30 mouse cellular contexts compared by ENCODE assay signal in the genomic region with DNA sequence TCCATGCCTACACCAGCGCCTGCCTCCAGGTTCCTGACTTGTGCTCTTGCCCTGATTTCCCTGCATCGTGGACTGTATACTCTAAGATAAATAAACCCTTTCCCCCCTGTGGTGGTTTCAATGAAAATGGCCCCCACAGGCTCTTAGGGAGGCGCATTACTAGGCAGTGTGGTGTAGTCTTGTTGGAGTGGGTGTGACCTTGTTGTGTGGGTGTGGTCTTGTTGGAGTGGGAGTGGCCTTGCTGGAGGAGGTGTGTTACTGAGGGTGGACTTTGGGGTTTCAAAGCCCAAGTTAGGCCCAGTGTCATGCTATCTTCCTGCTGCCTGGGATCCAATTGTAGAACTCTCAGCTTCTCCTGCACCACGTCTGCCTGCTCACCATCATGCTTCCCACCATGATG. TPM values are rescaled to one million over a fixed set of nuclear protein-coding genes. Genes with fewer than 3 reads are reported as not detected.
DNase-seq lines count a peak whose midpoint lies in the region; ATAC-seq and TF ChIP-seq lines count a peak whose summit lies in the region.
"Had no signal": no experiment of that assay in that cellular context is flagged by ENCODE, and none has a peak within 500 bp of the region (broad histone marks: within the 10 kb centered on the region; RNA-seq: fewer than 3 reads in every experiment).

No protein-coding gene starts in this region.

- H3K4me2 ChIP-seq in kidney, embryonic 16.5 days (replicated peaks; ENCODE audit: low read depth, low read length) = no peak overlapping the region
- no peak overlapping the region for H3K4me2 ChIP-seq in CH12.LX (ENCODE audit: insufficient read depth, low read depth, poor library complexity, severe bottlenecking)
- H3K4me2 ChIP-seq in embryonic facial prominence, embryonic 12.5 days (replicated peaks) = no peak overlapping the region
- no peak overlapping the region for H3K4me2 ChIP-seq in heart, embryonic 11.5 days
- H3K4me2 ChIP-seq: heart, embryonic 13.5 days; hindbrain, embryonic 12.5 days; liver, embryonic 13.5 days; neural tube, embryonic 12.5 days had no signal

- DNase-seq in kidney, adult 18-20 months = no peak
- DNase-seq in CH12.LX (ENCODE audit: extremely low read depth) = peak; percentile 6
- DNase-seq in ovary, adult 18-20 months (ENCODE audit: low spot score) = no peak
- DNase-seq: adrenal gland, postnatal 14 days; B cell, adult 2 months; cerebellum, adult 2 months; cerebellum, postnatal 25 days; embryo, embryonic 11 days; forebrain, postnatal 0 days; gastrocnemius, postnatal 14 days; heart, adult 18-20 months; kidney, adult 9 months; kidney, postnatal 4 days; layer of hippocampus, adult 9-11 months; liver, embryonic 13.5 days; lung, adult 2 months; lung, postnatal 14 days; midbrain, embryonic 14.5 days; retina, postnatal 1 day had no signal

- TF ChIP-seq CTCF in CH12.LX (conservative IDR thresholded peaks at IDR 0.05 in 1 of 2, IDR thresholded peaks at IDR 0.05 in 1 of 2; ENCODE audit: low read depth in 2 of 2, low read length in 2 of 2) = no peak

- no peak overlapping the region for H3K27ac ChIP-seq in kidney, embryonic 16.5 days (ENCODE audit: low read length)
- H3K27ac ChIP-seq in CH12.LX (ENCODE audit: insufficient read depth, low read depth) = no peak overlapping the region
- no peak overlapping the region for H3K27ac ChIP-seq in embryonic facial prominence, embryonic 12.5 days
- no peak overlapping the region for H3K27ac ChIP-seq in heart, embryonic 11.5 days (ENCODE audit: low read depth, low read length)
- H3K27ac ChIP-seq: forebrain, embryonic 10.5 days; heart, embryonic 13.5 days; hindbrain, embryonic 12.5 days; left cerebral cortex, adult 2 months; liver, embryonic 13.5 days; neural tube, embryonic 12.5 days had no signal

- no peak for TF ChIP-seq POLR2A in CH12.LX (IDR thresholded peaks at IDR 0.05; ENCODE audit: low read depth, low read length)

- H3K4me3 ChIP-seq in kidney, embryonic 16.5 days (ENCODE audit: low read length) = no peak overlapping the region
- H3K4me3 ChIP-seq in CH12.LX (replicated peaks in 1 of 3; ENCODE audit: low read depth in 2 of 3, low read length in 2 of 3, poor library complexity in 1 of 3) = no peak overlapping the region
- no peak overlapping the region for H3K4me3 ChIP-seq in embryonic facial prominence, embryonic 12.5 days
- H3K4me3 ChIP-seq in heart, embryonic 11.5 days (ENCODE audit: low read depth, low read length) = no peak overlapping the region
- H3K4me3 ChIP-seq: forebrain, embryonic 10.5 days; heart, embryonic 13.5 days; hindbrain, embryonic 12.5 days; left cerebral cortex, adult 2 months; liver, embryonic 13.5 days; megakaryocyte, embryonic 14.5 days; neural tube, embryonic 12.5 days had no signal

- no peaks in the 10 kb centered on the region for H3K36me3 ChIP-seq in kidney, embryonic 16.5 days (ENCODE audit: insufficient read depth, low read length)
- H3K36me3 ChIP-seq in CH12.LX (replicated peaks in 1 of 2; ENCODE audit: control insufficient read depth in 1 of 2, insufficient read depth in 1 of 2, low read length in 1 of 2) = no peaks in the 10 kb centered on the region
- no peaks in the 10 kb centered on the region for H3K36me3 ChIP-seq in embryonic facial prominence, embryonic 12.5 days
- no peaks in the 10 kb centered on the region for H3K36me3 ChIP-seq in heart, embryonic 11.5 days (ENCODE audit: control insufficient read depth, insufficient read depth, low read length)
- H3K36me3 ChIP-seq: forebrain, embryonic 10.5 days; heart, embryonic 13.5 days; hindbrain, embryonic 12.5 days; liver, embryonic 13.5 days; neural tube, embryonic 12.5 days had no signal

- ATAC-seq in kidney, embryonic 16.5 days (ENCODE audit: low FRiP score, low TSS enrichment) = peak; percentile 19; the same call in 1 of the 2 replicates
- ATAC-seq in embryonic facial prominence, embryonic 12.5 days (ENCODE audit: insufficient number of reproducible peaks, insufficient read depth, low FRiP score, low TSS enrichment) = 0 out of 2 replicates have a peak, but pooled peaks have one; percentile 47
- ATAC-seq in megakaryocyte progenitor cell, adult 5-6 weeks (replicated peaks; ENCODE audit: poor library complexity) = peak; percentile 51; the same call in 1 of the 2 replicates
- no peak for ATAC-seq in heart, embryonic 11.5 days (replicated peaks; ENCODE audit: insufficient number of reproducible peaks, low FRiP score, low TSS enrichment)
- ATAC-seq: forebrain, postnatal 0 days had no signal

- H3K4me1 ChIP-seq in kidney, embryonic 16.5 days (ENCODE audit: insufficient read depth, low read length) = no peaks in the 10 kb centered on the region
- H3K4me1 ChIP-seq in CH12.LX (ENCODE audit: control insufficient read depth in 1 of 2, insufficient read depth in 2 of 2) = no peaks in the 10 kb centered on the region
- H3K4me1 ChIP-seq in embryonic facial prominence, embryonic 12.5 days = no peaks in the 10 kb centered on the region
- H3K4me1 ChIP-seq in heart, embryonic 11.5 days (ENCODE audit: control insufficient read depth, insufficient read depth, low read length) = no peaks in the 10 kb centered on the region
- H3K4me1 ChIP-seq: hindbrain, embryonic 12.5 days; liver, embryonic 13.5 days; megakaryocyte, embryonic 14.5 days had no signal

- dilution Hi-C loops in CH12.LX (cut with MboI; ENCODE audit: extremely low pct_ligation_motif_present, extremely low pct_unique_long_range_greater_than_20kb, low sequenced_read_pairs) = no loop called here

- H3K79me2 ChIP-seq in CH12.LX (replicated peaks; ENCODE audit: control insufficient read depth, extremely low read depth, insufficient read depth, poor library complexity, severe bottlenecking) = no peaks in the 10 kb centered on the region

- H3K9ac ChIP-seq in kidney, embryonic 16.5 days (replicated peaks; ENCODE audit: low read length) = no peak overlapping the region
- no peak overlapping the region for H3K9ac ChIP-seq in CH12.LX (ENCODE audit: insufficient read depth, low read depth)
- no peak overlapping the region for H3K9ac ChIP-seq in embryonic facial prominence, embryonic 12.5 days
- no peak overlapping the region for H3K9ac ChIP-seq in heart, embryonic 11.5 days (ENCODE audit: low read depth, low read length)
- H3K9ac ChIP-seq: forebrain, postnatal 0 days; heart, embryonic 13.5 days; hindbrain, embryonic 12.5 days; liver, embryonic 13.5 days; neural tube, embryonic 12.5 days had no signal

- H3K9me3 ChIP-seq in kidney, embryonic 16.5 days (ENCODE audit: low read length) = no peaks in the 10 kb centered on the region; the same call in 1 of the 2 replicates
- H3K9me3 ChIP-seq in CH12.LX (replicated peaks; ENCODE audit: low read length) = peaks cover 3% of the 10 kb centered on the region
- no peaks in the 10 kb centered on the region for H3K9me3 ChIP-seq in embryonic facial prominence, embryonic 12.5 days
- no peaks in the 10 kb centered on the region for H3K9me3 ChIP-seq in heart, embryonic 11.5 days (replicated peaks; ENCODE audit: control insufficient read depth, low read length)
- H3K9me3 ChIP-seq: hindbrain, embryonic 12.5 days; liver, embryonic 13.5 days; neural tube, embryonic 12.5 days had no signal

- H3K27me3 ChIP-seq in kidney, embryonic 16.5 days (ENCODE audit: insufficient read depth, low read length) = peaks cover 20% of the 10 kb centered on the region
- H3K27me3 ChIP-seq in CH12.LX (replicated peaks) = no peaks in the 10 kb centered on the region
- H3K27me3 ChIP-seq in embryonic facial prominence, embryonic 12.5 days = peaks cover 21% of the 10 kb centered on the region
- H3K27me3 ChIP-seq in heart, embryonic 11.5 days (ENCODE audit: control insufficient read depth, insufficient read depth, low read length) = peaks cover 11% of the 10 kb centered on the region

- in situ Hi-C loops in CH12.LX (cut with MboI; ENCODE audit: low pct_ligation_motif_present, low pct_unique_long_range_greater_than_20kb, low sequenced_read_pairs) = no loop called here

- no peak for TF ChIP-seq RAD21 in CH12.LX (IDR thresholded peaks at IDR 0.05; ENCODE audit: low read depth, low read length)

- 77% methylated on average over 4 of the region's 4 CpGs for WGBS in kidney, embryonic 16.5 days
- WGBS in embryonic facial prominence, embryonic 12.5 days = 76% methylated on average over 4 of the region's 4 CpGs
- WGBS in heart, embryonic 11.5 days (ENCODE audit: insufficient replicate concordance) = 76% methylated on average over 4 of the region's 4 CpGs

- TF ChIP-seq EP300 in CH12.LX (IDR thresholded peaks at IDR 0.05; ENCODE audit: low read length) = no peak

TF ChIP-seq in CH12.LX, 34 proteins besides CTCF, POLR2A, EP300 and RAD21:
- TF ChIP-seq UBTF (IDR thresholded peaks at IDR 0.05; ENCODE audit: low read depth, low read length) (no peak), USF2 (conservative IDR thresholded peaks at IDR 0.05; ENCODE audit: low read depth, low read length) (no peak)

RNA-seq across cellular contexts. Expression of gene Susd5, which starts 4.9 kb away (rescaled TPM):
- polyA plus RNA-seq in kidney, embryonic 16.5 days (2015; fragmentation: Nextera tagmentation; extraction: Ambion mirVana) = 1.1 TPM in 2 replicates
- 0.04 TPM in 1 of 2 replicates, not detected in the other for total RNA-seq in CH12.LX (2012; rRNA removed)
- not detected in 2 replicates for total RNA-seq in CH12.LX (2014; rRNA removed)
- polyA plus RNA-seq in CH12.LX (2012; ENCODE audit: insufficient read length, low read depth) = not detected in 2 replicates
- polyA plus RNA-seq in embryonic facial prominence, embryonic 12.5 days (2016; fragmentation: Nextera tagmentation; extraction: Ambion mirVana) = 6.4 and 9.2 TPM in 2 replicates
- total RNA-seq in megakaryocyte progenitor cell, adult 5-6 weeks (2015) = not detected in 2 replicates
- not detected in 2 replicates for total RNA-seq in megakaryocyte progenitor cell, adult 5-6 weeks (2017)
- polyA plus RNA-seq in heart, embryonic 11.5 days (2014; fragmentation: Nextera tagmentation; extraction: Ambion mirVana) = 0.07 and 0.19 TPM in 2 replicates
- polyA plus RNA-seq: liver, embryonic 13.5 days; thymus, postnatal 0 days had no signal

RNA-seq across cellular contexts. Expression of gene Fbxl2, which starts 6.0 kb away (rescaled TPM):
- 4.1 and 4.2 TPM in 2 replicates for polyA plus RNA-seq in kidney, embryonic 16.5 days (2015; fragmentation: Nextera tagmentation; extraction: Ambion mirVana)
- 0.84 and 1.1 TPM in 2 replicates for total RNA-seq in CH12.LX (2012; rRNA removed)
- 0.54 and 0.65 TPM in 2 replicates for total RNA-seq in CH12.LX (2014; rRNA removed)
- 0.81 and 1.0 TPM in 2 replicates for polyA plus RNA-seq in CH12.LX (2012; ENCODE audit: insufficient read length, low read depth)
- polyA plus RNA-seq in embryonic facial prominence, embryonic 12.5 days (2016; fragmentation: Nextera tagmentation; extraction: Ambion mirVana) = 8.3 and 8.6 TPM in 2 replicates
- 0.67 and 1.9 TPM in 2 replicates for total RNA-seq in megakaryocyte progenitor cell, adult 5-6 weeks (2015)
- total RNA-seq in megakaryocyte progenitor cell, adult 5-6 weeks (2017) = 1.0 and 2.0 TPM in 2 replicates
- 2.3 and 2.6 TPM in 2 replicates for polyA plus RNA-seq in heart, embryonic 11.5 days (2014; fragmentation: Nextera tagmentation; extraction: Ambion mirVana)
